Mouse (Mus musculus) lung, postnatal 0 days (tissue): ENCODE measurements around the gene Chrna9.

Experiments
- CTCF ChIP-seq: IDR thresholded peaks from 2 replicates; pipeline ENCODE4 v1.5.1; 2016; ENCODE audit warnings: antibody characterized with exemption, mild to moderate bottlenecking
- EP300 ChIP-seq: IDR thresholded peaks from 2 replicates; pipeline ENCODE4 v1.6.1; 2016; ENCODE audit warnings: antibody characterized with exemption, mild to moderate bottlenecking, control low read depth

DNA sequence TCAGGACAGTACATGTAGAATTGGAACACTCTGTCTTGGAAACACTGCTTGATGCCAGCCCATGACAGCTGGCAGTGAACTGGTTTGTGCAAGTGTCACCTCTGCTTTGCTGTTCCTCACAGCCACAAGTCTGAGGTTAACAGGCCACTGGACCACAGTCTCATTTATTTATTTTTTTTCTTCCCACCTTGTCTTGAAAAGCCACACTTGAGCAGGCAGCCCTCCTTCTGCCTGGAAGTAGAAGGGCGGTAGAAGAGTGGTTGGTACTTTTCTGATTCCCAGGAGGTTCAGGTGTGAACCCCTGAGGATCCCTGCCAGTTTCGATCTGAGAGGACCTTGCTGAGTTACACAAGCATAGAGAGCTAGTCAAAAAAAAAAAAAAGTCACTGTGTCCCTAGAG, 957 bp upstream of the Chrna9 start:
- TF ChIP-seq CTCF: no peak
- TF ChIP-seq EP300: no peak
